Mouse (Mus musculus) retina, embryonic 14.5 days (tissue): ENCODE measurements around the gene Syvn1.

Experiments used
- DNase-seq: peaks from one replicate; pipeline ENCODE4 v3.0.0-alpha.2; 2015; ENCODE audit warnings: low spot score

Syvn1 gene

GRCm38 (mm10) chr19:6046294-6047153 is at the start of gene Syvn1:
Syvn1 (plus strand) TSS chr19:6046576.
- peak; percentile 94 for DNase-seq

- DNase-seq: no peak
Observed at GRCm38 (mm10) chr19:5998180-5998579, 48.2 kb upstream of the Syvn1 start.

GRCm38 (mm10) chr19:5999969-6000368 is 46.4 kb upstream of the Syvn1 start:
- no peak for DNase-seq

GRCm38 (mm10) chr19:6005541-6005940 is 40.8 kb upstream of the Syvn1 start:
- DNase-seq: no peak

GRCm38 (mm10) chr19:6007013-6007412 is 39.4 kb upstream of the Syvn1 start:
- no peak for DNase-seq

- no peak for DNase-seq
Observed at GRCm38 (mm10) chr19:6009137-6009536, 37.2 kb upstream of the Syvn1 start.

- DNase-seq: no peak
Observed at GRCm38 (mm10) chr19:6013691-6014090, 32.7 kb upstream of the Syvn1 start.

GRCm38 (mm10) chr19:6014991-6015510 is 31.3 kb upstream of the Syvn1 start:
- DNase-seq: peak; percentile 37

GRCm38 (mm10) chr19:6015511-6016315 is 30.7 kb upstream of the Syvn1 start, which contains the start of gene Capn1:
Capn1 (minus strand) TSS chr19:6015897.
- DNase-seq: peak; percentile 73

GRCm38 (mm10) chr19:6016532-6016931 is 29.8 kb upstream of the Syvn1 start:
- DNase-seq: peak; percentile 35

GRCm38 (mm10) chr19:6018142-6019089 is 28.0 kb upstream of the Syvn1 start:
- peak; percentile 89 for DNase-seq

GRCm38 (mm10) chr19:6020276-6020675 is 26.1 kb upstream of the Syvn1 start:
- DNase-seq: no peak

- no peak for DNase-seq
Observed at GRCm38 (mm10) chr19:6023059-6023458, 23.3 kb upstream of the Syvn1 start.

GRCm38 (mm10) chr19:6023930-6024329 is 22.4 kb upstream of the Syvn1 start:
- DNase-seq: no peak

GRCm38 (mm10) chr19:6028991-6029390 is 17.4 kb upstream of the Syvn1 start:
- DNase-seq: no peak

- no peak for DNase-seq
Observed at GRCm38 (mm10) chr19:6029426-6029825, 16.9 kb upstream of the Syvn1 start.

GRCm38 (mm10) chr19:6030520-6031280 is 15.7 kb upstream of the Syvn1 start:
- DNase-seq: no peak

- no peak for DNase-seq
Observed at GRCm38 (mm10) chr19:6035966-6036585, 10.3 kb upstream of the Syvn1 start.

- no peak for DNase-seq
Observed at GRCm38 (mm10) chr19:6037695-6038094, 8.7 kb upstream of the Syvn1 start.

GRCm38 (mm10) chr19:6038326-6038725 is 8.1 kb upstream of the Syvn1 start:
- DNase-seq: no peak
